Mouse (Mus musculus) stomach, embryonic 16.5 days (tissue): Measurements from ENCODE around the gene Acp2. TPM values are rescaled to one million over a fixed set of nuclear protein-coding genes. Genes with fewer than 3 reads are reported as not detected.
A peak's percentile ranks its signal among the peaks of the same experiment; 100 is the strongest.

ENCODE experiments used
- ATAC-seq: fragments of 200-750 bp; cut with Nextera tagmentation; 2 replicates; pipeline ENCODE4 v1.8.0; 2017; ENCODE audit warnings: moderate number of reproducible peaks, moderate TSS enrichment; ENCODE audit not compliant: insufficient read depth, low FRiP score
- H3K27ac ChIP-seq: fragments of 300-500 bp; sonication (generic); 2 replicates; pipeline ENCODE4 v1.5.1; 2014; ENCODE audit warnings: low read length
- H3K27me3 ChIP-seq: fragments of 300-500 bp; sonication (generic); 2 replicates; pipeline ENCODE4 v1.6.1; 2014; ENCODE audit warnings: low read length, control low read depth, mixed read lengths; ENCODE audit not compliant: control insufficient read depth, insufficient read depth
- H3K36me3 ChIP-seq: fragments of 300-500 bp; sonication (generic); 2 replicates; pipeline ENCODE4 v1.6.1; 2014; ENCODE audit warnings: low read length; ENCODE audit not compliant: control insufficient read depth, insufficient read depth
- H3K4me1 ChIP-seq: fragments of 300-500 bp; sonication (generic); 2 replicates; pipeline ENCODE4 v1.6.1; 2014; ENCODE audit warnings: low read length, control low read depth, mixed read lengths; ENCODE audit not compliant: control insufficient read depth, insufficient read depth
- H3K4me2 ChIP-seq: fragments of 300-500 bp; sonication (generic); 2 replicates; pipeline ENCODE4 v1.6.1; 2014; ENCODE audit warnings: low read depth, low read length, mixed read lengths
- H3K4me3 ChIP-seq: fragments of 300-500 bp; sonication (generic); replicated peaks from 2 replicates; pipeline ENCODE4 v1.5.1; 2014; ENCODE audit warnings: mild to moderate bottlenecking, low read length
- H3K9ac ChIP-seq: fragments of 300-500 bp; sonication (generic); 2 replicates; pipeline ENCODE4 v1.6.1; 2014; ENCODE audit warnings: low read length
- H3K9me3 ChIP-seq: fragments of 300-500 bp; sonication (generic); replicated peaks from 2 replicates; pipeline ENCODE4 v1.6.1; 2016; ENCODE audit warnings: low read length, control low read depth; ENCODE audit not compliant: control insufficient read depth
- WGBS: fragments of 180-500 bp; shearing (Covaris S2); extraction: QIAGEN DNeasy Blood & Tissue Kit; methylation state at CpG from one replicate; pipeline ENCODE4 v1.1.7; 2014; 5-methylcytosine and 5-hydroxymethylcytosine counted together
- polyA plus RNA-seq: library from polyadenylated mRNA; unstranded; fragments of >200 nt; fragmentation: Nextera tagmentation; extraction: Ambion mirVana; gene quantifications from 2 replicates; pipeline ENCODE4 v1.2.1, GENCODE M21; 2015

The Acp2 gene
- polyA plus RNA-seq, 1 experiment from 2014 or later: 23.1 TPM

GRCm38 (mm10) chr2:91169587-91170322 lies 32.9 kb upstream of the Acp2 start:
- Histone ChIP-seq H3K4me2 (no peak overlapping the region), H3K9ac (no peak overlapping the region), H3K36me3 (0 out of 2 replicates have a peak, but pooled peaks cover 8% of the 10 kb centered on the region), H3K4me1 (no peaks in the 10 kb centered on the region), H3K9me3 (no peaks in the 10 kb centered on the region), H3K27me3 (no peaks in the 10 kb centered on the region), H3K4me3 (no peak overlapping the region), H3K27ac (no peak overlapping the region)
- ATAC-seq: no peak
- 81% methylated on average over 25 of the region's 25 CpGs for WGBS

GRCm38 (mm10) chr2:91175490-91175889 lies 27.2 kb upstream of the Acp2 start:
- H3K4me3 ChIP-seq: no peak overlapping the region
- H3K9me3 ChIP-seq: no peaks in the 10 kb centered on the region
- no peaks in the 10 kb centered on the region for H3K36me3 ChIP-seq
- no peak for ATAC-seq
- H3K4me1 ChIP-seq: no peaks in the 10 kb centered on the region
- H3K27ac ChIP-seq: no peak overlapping the region
- no peak overlapping the region for H3K9ac ChIP-seq
- H3K27me3 ChIP-seq: no peaks in the 10 kb centered on the region
- 90% methylated on average over 4 of the region's 4 CpGs for WGBS
- H3K4me2 ChIP-seq: no peak overlapping the region

GRCm38 (mm10) chr2:91176234-91176633 lies 26.5 kb upstream of the Acp2 start:
- Histone ChIP-seq H3K36me3 (no peaks in the 10 kb centered on the region), H3K9me3 (no peaks in the 10 kb centered on the region), H3K4me2 (no peak overlapping the region), H3K9ac (no peak overlapping the region), H3K27me3 (no peaks in the 10 kb centered on the region), H3K4me1 (no peaks in the 10 kb centered on the region), H3K27ac (no peak overlapping the region), H3K4me3 (no peak overlapping the region)
- WGBS: 68% methylated on average over 6 of the region's 6 CpGs
- peak; percentile 58; the same call in 1 of the 2 replicates for ATAC-seq

DNA sequence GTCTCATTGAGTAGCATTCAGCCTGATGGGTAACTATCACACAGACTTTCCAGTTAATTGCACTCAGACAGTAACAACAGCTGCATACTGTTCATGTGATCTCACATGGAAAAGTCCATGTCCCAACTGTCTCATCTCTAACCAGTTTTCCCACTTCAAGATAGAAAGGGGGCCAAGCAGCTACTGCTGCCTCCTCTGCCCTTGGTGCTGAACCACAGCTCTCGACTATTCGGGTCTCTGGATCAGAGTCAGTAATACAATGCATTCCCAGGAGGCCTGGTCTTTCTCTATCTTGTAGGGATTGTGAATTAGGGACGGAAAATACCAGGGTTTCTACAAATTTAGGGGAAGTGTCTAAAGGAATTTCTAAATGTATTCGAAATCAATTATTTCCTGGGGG lies 22.9 kb upstream of the Acp2 start:
- no peak overlapping the region for H3K9ac ChIP-seq
- H3K27ac ChIP-seq: no peak overlapping the region
- H3K4me2 ChIP-seq: no peak overlapping the region
- ATAC-seq: no peak
- no peak overlapping the region for H3K4me3 ChIP-seq
- WGBS: 47% methylated on average over 4 of the region's 4 CpGs
- H3K4me1 ChIP-seq: peaks cover 10% of the 10 kb centered on the region; the same call in 1 of the 2 replicates
- no peaks in the 10 kb centered on the region for H3K36me3 ChIP-seq
- H3K27me3 ChIP-seq: no peaks in the 10 kb centered on the region
- H3K9me3 ChIP-seq: no peaks in the 10 kb centered on the region

DNA sequence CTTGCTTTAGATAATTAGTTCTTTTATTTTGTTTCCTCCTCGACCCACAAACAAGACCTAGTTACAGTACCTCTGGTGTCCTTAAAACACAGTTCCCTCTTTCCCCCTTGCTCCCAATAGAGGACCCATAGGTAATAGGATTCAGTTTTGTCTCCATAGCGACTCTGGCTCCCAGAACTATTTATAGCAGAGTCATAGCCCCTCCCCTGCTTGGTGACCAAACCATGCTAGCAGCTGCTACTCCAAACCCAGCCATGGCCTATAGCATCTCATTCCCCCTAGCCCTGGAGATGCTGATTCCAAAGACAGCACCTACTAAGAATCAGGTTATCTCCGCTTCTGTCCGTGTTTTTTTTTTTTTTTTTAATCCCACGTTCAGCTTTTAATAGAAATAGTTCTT lies 22.0 kb upstream of the Acp2 start:
- Histone ChIP-seq H3K27me3 (no peaks in the 10 kb centered on the region), H3K9me3 (no peaks in the 10 kb centered on the region), H3K36me3 (no peaks in the 10 kb centered on the region), H3K4me1 (peaks cover 10% of the 10 kb centered on the region; the same call in 1 of the 2 replicates), H3K4me3 (no peak overlapping the region), H3K27ac (no peak overlapping the region), H3K9ac (no peak overlapping the region), H3K4me2 (no peak overlapping the region)
- no peak for ATAC-seq
- 68% methylated on average over 5 of the region's 5 CpGs for WGBS

- no peaks in the 10 kb centered on the region for H3K27me3 ChIP-seq
- peaks cover 10% of the 10 kb centered on the region; the same call in 1 of the 2 replicates for H3K4me1 ChIP-seq
- 12% methylated on average over 8 of the region's 8 CpGs for WGBS
- peak overlapping the region; percentile 86 for H3K9ac ChIP-seq
- ATAC-seq: no peak
- no peak overlapping the region; the same call in 1 of the 2 replicates for H3K27ac ChIP-seq
- H3K4me2 ChIP-seq: peak overlapping the region; percentile 66
- peak overlapping the region; percentile 97 for H3K4me3 ChIP-seq
- no peaks in the 10 kb centered on the region for H3K36me3 ChIP-seq
- no peaks in the 10 kb centered on the region for H3K9me3 ChIP-seq
Observed at GRCm38 (mm10) chr2:91182016-91182404, 20.7 kb upstream of the Acp2 start.

DNA sequence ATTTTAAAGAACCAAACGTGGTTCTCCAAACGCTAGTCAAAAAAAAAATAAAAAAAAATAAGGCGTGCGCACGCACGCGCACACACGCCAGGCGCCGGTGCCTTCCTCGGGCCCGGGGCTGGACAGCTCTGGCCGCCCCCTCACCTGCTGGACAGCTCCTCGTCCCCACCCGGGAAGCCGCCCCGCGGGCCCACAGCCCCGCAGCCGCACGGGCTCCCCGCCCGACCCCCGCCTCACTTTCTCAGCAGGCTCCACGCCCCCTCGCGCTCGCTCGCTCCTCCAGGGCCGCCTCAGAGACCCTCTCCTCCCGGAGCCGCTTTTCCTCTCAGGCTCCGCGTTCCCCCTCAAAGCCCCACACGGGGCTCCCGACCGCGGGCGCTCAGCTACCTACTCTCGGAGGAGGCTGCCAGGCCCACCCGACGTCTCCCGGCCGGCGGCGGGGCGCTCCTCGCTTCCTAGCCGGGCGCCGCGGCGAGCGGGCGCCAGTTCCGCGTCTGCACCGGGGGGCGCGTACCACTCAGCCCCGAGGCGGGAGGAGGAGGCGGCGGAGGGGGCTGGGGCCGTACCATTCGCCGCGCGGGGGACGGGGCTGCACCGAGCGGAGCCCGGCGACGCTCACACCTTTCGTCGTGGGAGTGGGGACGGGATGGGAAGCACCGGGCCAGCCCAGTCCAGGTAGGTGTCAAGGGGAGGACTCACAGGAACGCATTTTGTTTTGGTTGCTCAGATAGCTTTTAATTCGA lies 20.1 kb upstream of the Acp2 start:
- peak overlapping the region; percentile 66 for H3K4me2 ChIP-seq
- H3K9ac ChIP-seq: peak overlapping the region; percentile 86
- no peaks in the 10 kb centered on the region for H3K36me3 ChIP-seq
- H3K27ac ChIP-seq: peak overlapping the region; percentile 81
- no peaks in the 10 kb centered on the region for H3K9me3 ChIP-seq
- H3K27me3 ChIP-seq: no peaks in the 10 kb centered on the region
- ATAC-seq: peak; percentile 95
- peaks cover 10% of the 10 kb centered on the region; the same call in 1 of the 2 replicates for H3K4me1 ChIP-seq
- H3K4me3 ChIP-seq: peak overlapping the region; percentile 97
- under 1% methylated on average over 77 of the region's 81 CpGs for WGBS

DNA sequence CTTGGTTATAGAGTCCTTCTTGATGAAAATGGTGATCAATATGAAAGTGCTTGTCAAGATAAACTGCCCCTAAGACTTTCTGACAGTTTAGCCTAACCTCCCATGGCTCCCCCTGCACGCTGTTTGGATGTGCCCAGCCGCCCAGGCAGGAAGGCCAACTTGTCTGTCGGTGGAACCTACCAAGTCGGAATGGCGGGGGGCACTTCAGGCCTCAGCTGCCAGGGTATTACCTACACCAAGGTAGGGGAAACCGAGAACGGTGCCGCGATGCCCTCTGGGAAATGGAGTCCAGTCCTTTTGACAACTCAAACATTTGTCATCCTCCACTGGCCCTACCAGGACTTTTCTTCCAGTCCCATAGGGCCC lies 19.6 kb upstream of the Acp2 start:
- no peaks in the 10 kb centered on the region for H3K9me3 ChIP-seq
- peak overlapping the region; percentile 66 for H3K4me2 ChIP-seq
- H3K36me3 ChIP-seq: no peaks in the 10 kb centered on the region
- peaks cover 10% of the 10 kb centered on the region; the same call in 1 of the 2 replicates for H3K4me1 ChIP-seq
- H3K27ac ChIP-seq: peak overlapping the region; percentile 81
- H3K4me3 ChIP-seq: peak overlapping the region; percentile 97
- WGBS: 0% methylated on average over 9 of the region's 9 CpGs
- no peaks in the 10 kb centered on the region for H3K27me3 ChIP-seq
- peak overlapping the region; percentile 86 for H3K9ac ChIP-seq
- peak; percentile 97 for ATAC-seq

DNA sequence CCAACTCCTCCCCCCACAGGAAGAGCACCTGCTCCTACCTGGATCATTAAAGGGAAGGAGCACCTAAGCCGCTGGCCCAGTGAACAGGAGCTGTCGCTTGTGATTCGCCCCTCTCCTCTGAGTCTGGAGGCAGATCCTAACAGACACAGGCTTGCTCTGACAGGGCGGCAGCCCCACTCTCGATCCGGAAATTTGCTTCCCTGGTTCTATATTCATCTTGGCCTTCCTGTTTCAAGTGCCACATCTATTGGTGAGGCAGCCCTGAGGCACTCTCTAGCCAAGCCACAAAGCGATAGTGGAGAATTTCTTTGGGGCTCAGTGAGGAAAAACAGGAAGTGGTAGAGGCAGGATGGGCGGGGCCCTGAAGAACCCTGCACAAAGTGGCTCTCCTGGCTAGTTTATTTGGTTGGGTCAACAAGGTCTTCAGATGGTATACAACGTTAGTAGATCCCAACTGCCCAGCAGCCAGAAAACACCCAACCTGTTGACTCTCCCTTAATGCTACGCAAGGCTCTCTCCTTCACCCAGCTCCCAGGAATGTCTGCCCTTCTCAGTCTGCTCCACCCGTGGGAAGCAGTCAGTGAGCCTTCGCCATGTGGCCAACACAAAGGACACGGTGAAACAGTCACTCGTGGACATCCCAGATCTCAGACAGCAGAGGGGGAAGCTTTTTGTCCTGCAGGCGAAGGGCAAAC lies 18.8 kb upstream of the Acp2 start, which contains the start of gene Madd:
Gene Madd (minus strand): TSS at position 127 of the 695 bp plus-strand sequence.
- H3K4me3 ChIP-seq: peak within 1 kb of the TSS; percentile 97
- 61% methylated on average over 15 of the region's 15 CpGs for WGBS
- H3K27me3 ChIP-seq: no peaks in the 10 kb centered on the region
- H3K9ac ChIP-seq: peak within 1 kb of the TSS; percentile 86
- H3K36me3 ChIP-seq: no peaks in the 10 kb centered on the region
- H3K9me3 ChIP-seq: no peaks in the 10 kb centered on the region
- peak within 1 kb of the TSS; percentile 66 for H3K4me2 ChIP-seq
- peaks cover 10% of the 10 kb centered on the region; the same call in 1 of the 2 replicates for H3K4me1 ChIP-seq
- peak within 1 kb of the TSS; percentile 81 for H3K27ac ChIP-seq
- no peak for ATAC-seq
